Mouse (Mus musculus): ENCODE results near the gene D3Ertd254e. TPM values are rescaled to one million over a fixed set of nuclear protein-coding genes. Genes with fewer than 3 reads are reported as not detected.
A peak's percentile ranks its signal among the peaks of the same experiment; 100 is the strongest.

Gene D3Ertd254e
- polyA plus RNA-seq, 1 experiment from 2014 or later: 3.8 TPM

- no peak for DNase-seq (ENCODE audit: low spot score)
- no peak for ATAC-seq
- Histone ChIP-seq H3K4me1 (ENCODE audit: insufficient read depth, low read depth, low read length) (no peaks in the 10 kb centered on the region), H3K4me2 (replicated peaks; ENCODE audit: low read depth, low read length) (no peak overlapping the region), H3K9ac (replicated peaks; ENCODE audit: low read depth) (no peak overlapping the region), H3K4me3 (ENCODE audit: low read depth, low read length) (no peak overlapping the region), H3K9me3 (ENCODE audit: low read length) (no peaks in the 10 kb centered on the region), H3K27ac (ENCODE audit: low read length) (no peak overlapping the region), H3K36me3 (ENCODE audit: insufficient read depth, low read length) (no peaks in the 10 kb centered on the region), H3K27me3 (replicated peaks; ENCODE audit: insufficient read depth, low read length) (no peaks in the 10 kb centered on the region)
- no peak for TF ChIP-seq EP300 (IDR thresholded peaks at IDR 0.05)
- no peak for TF ChIP-seq CTCF (IDR thresholded peaks at IDR 0.05)
- 86% methylated on average over 2 of the region's 2 CpGs for WGBS
These were observed 22.9 kb downstream of the D3Ertd254e start for GRCm38 (mm10) chr3:36173761-36174160.

GRCm38 (mm10) chr3:36181519-36181918 lies 30.7 kb downstream of the D3Ertd254e start:
- H3K4me3 ChIP-seq (ENCODE audit: low read depth, low read length): no peak overlapping the region
- H3K36me3 ChIP-seq (ENCODE audit: insufficient read depth, low read length): no peaks in the 10 kb centered on the region
- H3K27ac ChIP-seq (ENCODE audit: low read length): no peak overlapping the region
- H3K4me2 ChIP-seq (replicated peaks; ENCODE audit: low read depth, low read length): no peak overlapping the region
- H3K9ac ChIP-seq (replicated peaks; ENCODE audit: low read depth): no peak overlapping the region
- H3K4me1 ChIP-seq (ENCODE audit: insufficient read depth, low read depth, low read length): no peaks in the 10 kb centered on the region
- H3K9me3 ChIP-seq (ENCODE audit: low read length): no peaks in the 10 kb centered on the region
- no peak for TF ChIP-seq EP300 (IDR thresholded peaks at IDR 0.05)
- peak; percentile 73 for TF ChIP-seq CTCF (IDR thresholded peaks at IDR 0.05)
- WGBS: 5% methylated on average over 4 of the region's 4 CpGs
- ATAC-seq (no peak), DNase-seq (ENCODE audit: low spot score) (peak; percentile 75)
- no peaks in the 10 kb centered on the region for H3K27me3 ChIP-seq (replicated peaks; ENCODE audit: insufficient read depth, low read length)

GRCm38 (mm10) chr3:36186510-36186909 lies 35.7 kb downstream of the D3Ertd254e start:
- ATAC-seq (no peak), DNase-seq (ENCODE audit: low spot score) (no peak)
- H3K36me3 ChIP-seq (ENCODE audit: insufficient read depth, low read length): no peaks in the 10 kb centered on the region
- no peak overlapping the region for H3K9ac ChIP-seq (replicated peaks; ENCODE audit: low read depth)
- TF ChIP-seq EP300 (IDR thresholded peaks at IDR 0.05) (no peak), CTCF (IDR thresholded peaks at IDR 0.05) (no peak)
- H3K4me2 ChIP-seq (replicated peaks; ENCODE audit: low read depth, low read length): no peak overlapping the region
- no peaks in the 10 kb centered on the region for H3K27me3 ChIP-seq (replicated peaks; ENCODE audit: insufficient read depth, low read length)
- no peak overlapping the region for H3K4me3 ChIP-seq (ENCODE audit: low read depth, low read length)
- no peaks in the 10 kb centered on the region for H3K9me3 ChIP-seq (ENCODE audit: low read length)
- no peaks in the 10 kb centered on the region for H3K4me1 ChIP-seq (ENCODE audit: insufficient read depth, low read depth, low read length)
- 81% methylated on average over 4 of the region's 4 CpGs for WGBS
- H3K27ac ChIP-seq (ENCODE audit: low read length): no peak overlapping the region

- WGBS: 80% methylated on average over 8 of the region's 8 CpGs
- ATAC-seq: no peak
- TF ChIP-seq CTCF (IDR thresholded peaks at IDR 0.05): no peak
These were observed 38.4 kb downstream of the D3Ertd254e start for GRCm38 (mm10) chr3:36189243-36189642.

GRCm38 (mm10) chr3:36201098-36201497 lies 50.3 kb downstream of the D3Ertd254e start:
- H3K4me2 ChIP-seq (replicated peaks; ENCODE audit: low read depth, low read length): no peak overlapping the region
- no peak overlapping the region for H3K9ac ChIP-seq (replicated peaks; ENCODE audit: low read depth)
- H3K4me3 ChIP-seq (ENCODE audit: low read depth, low read length): no peak overlapping the region
- H3K27ac ChIP-seq (ENCODE audit: low read length): no peak overlapping the region
- TF ChIP-seq EP300 (IDR thresholded peaks at IDR 0.05): no peak
- TF ChIP-seq CTCF (IDR thresholded peaks at IDR 0.05): no peak
- H3K36me3 ChIP-seq (ENCODE audit: insufficient read depth, low read length): no peaks in the 10 kb centered on the region
- DNase-seq (ENCODE audit: low spot score) (no peak), ATAC-seq (no peak)
- H3K9me3 ChIP-seq (ENCODE audit: low read length): no peaks in the 10 kb centered on the region
- no peaks in the 10 kb centered on the region for H3K27me3 ChIP-seq (replicated peaks; ENCODE audit: insufficient read depth, low read length)
- no peaks in the 10 kb centered on the region for H3K4me1 ChIP-seq (ENCODE audit: insufficient read depth, low read depth, low read length)
- 49% methylated on average over 5 of the region's 5 CpGs for WGBS

More at GRCm38 (mm10) chr3:36189243-36189642, 38.4 kb downstream of the D3Ertd254e start:
- H3K9me3 ChIP-seq (ENCODE audit: low read length): no peaks in the 10 kb centered on the region
- H3K4me1 ChIP-seq (ENCODE audit: insufficient read depth, low read depth, low read length): no peaks in the 10 kb centered on the region
- H3K4me2 ChIP-seq (replicated peaks; ENCODE audit: low read depth, low read length): no peak overlapping the region
- no peaks in the 10 kb centered on the region for H3K27me3 ChIP-seq (replicated peaks; ENCODE audit: insufficient read depth, low read length)
- no peaks in the 10 kb centered on the region for H3K36me3 ChIP-seq (ENCODE audit: insufficient read depth, low read length)
- no peak for DNase-seq (ENCODE audit: low spot score)
- no peak overlapping the region for H3K9ac ChIP-seq (replicated peaks; ENCODE audit: low read depth)
- no peak overlapping the region for H3K4me3 ChIP-seq (ENCODE audit: low read depth, low read length)
- no peak overlapping the region for H3K27ac ChIP-seq (ENCODE audit: low read length)

- Histone ChIP-seq H3K9me3 (ENCODE audit: low read length) (no peaks in the 10 kb centered on the region), H3K27me3 (replicated peaks; ENCODE audit: insufficient read depth, low read length) (no peaks in the 10 kb centered on the region), H3K4me1 (ENCODE audit: insufficient read depth, low read depth, low read length) (no peaks in the 10 kb centered on the region), H3K4me3 (ENCODE audit: low read depth, low read length) (no peak overlapping the region), H3K36me3 (ENCODE audit: insufficient read depth, low read length) (no peaks in the 10 kb centered on the region), H3K4me2 (replicated peaks; ENCODE audit: low read depth, low read length) (no peak overlapping the region), H3K9ac (replicated peaks; ENCODE audit: low read depth) (no peak overlapping the region), H3K27ac (ENCODE audit: low read length) (no peak overlapping the region)
- no peak for TF ChIP-seq CTCF (IDR thresholded peaks at IDR 0.05)
- no peak for TF ChIP-seq EP300 (IDR thresholded peaks at IDR 0.05)
- 46% methylated on average over 7 of the region's 7 CpGs for WGBS
- ATAC-seq: peak; percentile 91
- peak; percentile 81 for DNase-seq (ENCODE audit: low spot score)
These were observed 52.1 kb downstream of the D3Ertd254e start for GRCm38 (mm10) chr3:36202932-36203331.

All from lung, postnatal 0 days (tissue).